Mouse (Mus musculus) hindbrain, embryonic 10.5 days (tissue): ENCODE data around the gene Tex35. TPM values are rescaled to one million over a fixed set of nuclear protein-coding genes. Genes with fewer than 3 reads are reported as not detected.
A peak's percentile ranks its signal among the peaks of the same experiment; 100 is the strongest.

Experiments
- DNase-seq: peaks from one replicate; pipeline ENCODE4 v3.0.0-alpha.2; 2017; ENCODE audit warnings: low spot score
- H3K27ac ChIP-seq: fragments of 300-500 bp; sonication (generic); 2 replicates; pipeline ENCODE4 v1.5.1; 2016; ENCODE audit warnings: mild to moderate bottlenecking, moderate library complexity
- H3K27me3 ChIP-seq: fragments of 300-500 bp; sonication (generic); 2 replicates; pipeline ENCODE4 v1.6.1; 2016; ENCODE audit warnings: mild to moderate bottlenecking; ENCODE audit not compliant: poor library complexity, insufficient read depth, severe bottlenecking
- H3K36me3 ChIP-seq: fragments of 300-500 bp; sonication (generic); 2 replicates; pipeline ENCODE4 v1.6.1; 2016; ENCODE audit warnings: mild to moderate bottlenecking, moderate library complexity
- H3K4me1 ChIP-seq: fragments of 300-500 bp; sonication (generic); replicated peaks from 2 replicates; pipeline ENCODE4 v1.6.1; 2016; ENCODE audit warnings: mild to moderate bottlenecking
- H3K4me3 ChIP-seq: fragments of 300-500 bp; sonication (generic); 2 replicates; pipeline ENCODE4 v1.5.1; 2016; ENCODE audit warnings: mild to moderate bottlenecking, moderate library complexity
- H3K9me3 ChIP-seq: fragments of 300-500 bp; sonication (generic); 2 replicates; pipeline ENCODE4 v1.6.1; 2016; ENCODE audit warnings: mild to moderate bottlenecking, moderate library complexity
- WGBS: fragments of 180-500 bp; shearing (Covaris S2); methylation state at CpG from one replicate; pipeline ENCODE4 v1.1.7; 2016; 5-methylcytosine and 5-hydroxymethylcytosine counted together
- polyA plus RNA-seq: library from polyadenylated mRNA; unstranded; fragments of >200 nt; fragmentation: Nextera tagmentation; extraction: Ambion mirVana; gene quantifications from 2 replicates; pipeline ENCODE4 v1.2.1, GENCODE M21; 2016

Tex35 gene
- polyA plus RNA-seq, 1 experiment from 2014 or later: not detected

- Histone ChIP-seq H3K9me3 (no peaks in the 10 kb centered on the region), H3K27ac (no peak overlapping the region), H3K27me3 (no peaks in the 10 kb centered on the region), H3K4me1 (0 out of 2 replicates have a peak, but pooled peaks cover 6% of the 10 kb centered on the region), H3K4me3 (no peak overlapping the region), H3K36me3 (no peaks in the 10 kb centered on the region)
- DNase-seq: no peak
- 82% methylated on average over 6 of the region's 6 CpGs for WGBS
Observed at GRCm38 (mm10) chr1:157110287-157110835, 1.9 kb upstream of the Tex35 start.

DNA sequence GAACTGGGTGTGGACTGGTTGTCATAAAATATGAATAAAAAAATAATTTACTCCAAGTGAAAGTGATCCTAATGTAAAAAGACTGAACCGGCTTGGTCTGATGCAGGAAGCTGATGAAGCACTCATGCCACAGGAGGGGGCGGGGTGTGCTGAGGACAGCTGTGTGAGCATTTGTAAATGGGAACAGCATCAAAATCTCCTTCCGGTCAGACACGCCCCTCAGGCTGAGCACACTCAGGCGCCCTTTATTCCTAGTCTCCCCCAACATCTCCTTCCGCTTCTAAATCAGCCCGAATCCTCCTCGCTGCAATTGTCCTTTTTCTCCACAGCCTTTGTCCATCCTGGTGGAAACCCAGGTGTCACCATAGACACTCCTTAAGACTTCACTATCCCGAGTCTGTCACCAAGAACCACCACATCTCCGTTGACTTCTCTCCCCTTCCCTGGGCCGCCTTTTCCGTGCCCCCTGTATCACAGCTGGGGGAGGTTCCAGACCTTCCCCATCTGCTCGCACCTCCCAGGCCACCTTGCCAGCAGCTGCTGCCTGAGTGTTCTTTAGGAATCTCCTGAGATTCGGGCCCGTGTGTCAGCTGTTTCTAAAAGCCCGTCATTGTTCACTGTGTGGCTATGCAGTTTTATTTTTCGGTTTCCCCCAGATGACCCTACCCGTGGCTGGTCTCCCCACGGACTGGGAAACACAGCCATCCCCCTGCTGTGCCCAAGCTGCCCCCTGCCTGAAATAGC, 7.2 kb downstream of the Tex35 start:
- peak; percentile 50 for DNase-seq
- no peaks in the 10 kb centered on the region for H3K9me3 ChIP-seq

DNA sequence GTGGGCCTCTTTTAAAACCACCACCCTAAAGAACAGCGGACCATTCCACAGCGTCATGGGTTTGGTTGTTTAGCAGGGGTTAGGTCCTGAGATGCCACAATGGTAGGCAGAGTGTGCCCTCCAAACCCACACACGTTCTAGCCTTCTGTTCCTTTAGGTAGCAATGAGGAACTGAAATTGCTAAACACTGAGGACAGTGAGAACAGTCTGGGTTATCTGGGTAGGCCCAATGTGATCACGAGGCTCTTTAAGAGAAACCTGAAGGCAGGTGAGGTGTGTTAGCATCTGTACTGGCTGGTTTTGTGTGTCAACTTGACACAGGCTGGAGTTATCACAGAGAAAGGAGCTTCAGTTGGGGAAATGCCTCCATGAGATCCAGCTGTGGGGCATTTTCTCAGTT, 12.9 kb downstream of the Tex35 start:
- Histone ChIP-seq H3K4me1 (peaks cover 2% of the 10 kb centered on the region; the same call in 1 of the 2 replicates), H3K27me3 (no peaks in the 10 kb centered on the region), H3K4me3 (no peak overlapping the region), H3K9me3 (no peaks in the 10 kb centered on the region), H3K36me3 (no peaks in the 10 kb centered on the region), H3K27ac (no peak overlapping the region)
- WGBS: 86% methylated on average over 4 of the region's 4 CpGs
- no peak for DNase-seq

More for the DNA sequence above, 7.2 kb downstream of the Tex35 start:
- no peaks in the 10 kb centered on the region for H3K27me3 ChIP-seq
- H3K4me3 ChIP-seq: peak overlapping the region; percentile 45
- H3K36me3 ChIP-seq: no peaks in the 10 kb centered on the region
- WGBS: 16% methylated on average over 19 of the region's 19 CpGs
- H3K4me1 ChIP-seq: peaks cover 17% of the 10 kb centered on the region
- H3K27ac ChIP-seq: peak overlapping the region; percentile 82

GRCm38 (mm10) chr1:157092622-157093021, 15.9 kb downstream of the Tex35 start:
- Histone ChIP-seq H3K4me3 (no peak overlapping the region), H3K27me3 (no peaks in the 10 kb centered on the region), H3K36me3 (no peaks in the 10 kb centered on the region), H3K27ac (no peak overlapping the region), H3K4me1 (no peaks in the 10 kb centered on the region), H3K9me3 (no peaks in the 10 kb centered on the region)
- 88% methylated on average over 1 of the region's 1 CpGs for WGBS
- no peak for DNase-seq

DNA sequence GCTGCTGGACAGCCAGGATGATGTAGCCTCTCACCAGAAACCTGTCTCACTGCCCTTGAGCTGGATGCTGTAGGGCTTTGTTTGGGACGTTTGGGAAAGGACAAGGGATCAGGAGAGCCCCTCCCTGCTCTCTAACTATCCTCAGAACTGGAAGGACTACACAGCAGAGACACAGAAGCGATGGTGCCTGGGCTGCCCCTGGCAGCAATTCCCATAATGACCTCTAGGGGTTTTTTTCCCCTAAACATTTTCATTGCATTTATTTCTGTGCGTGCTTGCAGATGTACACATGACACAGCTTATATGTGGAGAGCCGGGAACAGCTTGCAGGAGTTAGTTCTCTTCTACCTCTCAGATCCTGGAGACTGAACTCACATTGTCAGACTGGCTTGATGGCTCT, 16.3 kb downstream of the Tex35 start:
- H3K4me3 ChIP-seq: no peak overlapping the region
- DNase-seq: no peak
- H3K9me3 ChIP-seq: no peaks in the 10 kb centered on the region
- H3K4me1 ChIP-seq: no peaks in the 10 kb centered on the region
- H3K27me3 ChIP-seq: no peaks in the 10 kb centered on the region
- WGBS: 59% methylated on average over 4 of the region's 4 CpGs
- no peaks in the 10 kb centered on the region for H3K36me3 ChIP-seq
- H3K27ac ChIP-seq: no peak overlapping the region

- H3K4me3 ChIP-seq: no peak overlapping the region
- H3K27ac ChIP-seq: no peak overlapping the region
- no peak for DNase-seq
- no peaks in the 10 kb centered on the region for H3K36me3 ChIP-seq
- 75% methylated on average over 3 of the region's 3 CpGs for WGBS
- no peaks in the 10 kb centered on the region for H3K27me3 ChIP-seq
- H3K9me3 ChIP-seq: no peaks in the 10 kb centered on the region
- peaks cover 11% of the 10 kb centered on the region for H3K4me1 ChIP-seq
Observed at GRCm38 (mm10) chr1:157090835-157091234, 17.6 kb downstream of the Tex35 start.

DNA sequence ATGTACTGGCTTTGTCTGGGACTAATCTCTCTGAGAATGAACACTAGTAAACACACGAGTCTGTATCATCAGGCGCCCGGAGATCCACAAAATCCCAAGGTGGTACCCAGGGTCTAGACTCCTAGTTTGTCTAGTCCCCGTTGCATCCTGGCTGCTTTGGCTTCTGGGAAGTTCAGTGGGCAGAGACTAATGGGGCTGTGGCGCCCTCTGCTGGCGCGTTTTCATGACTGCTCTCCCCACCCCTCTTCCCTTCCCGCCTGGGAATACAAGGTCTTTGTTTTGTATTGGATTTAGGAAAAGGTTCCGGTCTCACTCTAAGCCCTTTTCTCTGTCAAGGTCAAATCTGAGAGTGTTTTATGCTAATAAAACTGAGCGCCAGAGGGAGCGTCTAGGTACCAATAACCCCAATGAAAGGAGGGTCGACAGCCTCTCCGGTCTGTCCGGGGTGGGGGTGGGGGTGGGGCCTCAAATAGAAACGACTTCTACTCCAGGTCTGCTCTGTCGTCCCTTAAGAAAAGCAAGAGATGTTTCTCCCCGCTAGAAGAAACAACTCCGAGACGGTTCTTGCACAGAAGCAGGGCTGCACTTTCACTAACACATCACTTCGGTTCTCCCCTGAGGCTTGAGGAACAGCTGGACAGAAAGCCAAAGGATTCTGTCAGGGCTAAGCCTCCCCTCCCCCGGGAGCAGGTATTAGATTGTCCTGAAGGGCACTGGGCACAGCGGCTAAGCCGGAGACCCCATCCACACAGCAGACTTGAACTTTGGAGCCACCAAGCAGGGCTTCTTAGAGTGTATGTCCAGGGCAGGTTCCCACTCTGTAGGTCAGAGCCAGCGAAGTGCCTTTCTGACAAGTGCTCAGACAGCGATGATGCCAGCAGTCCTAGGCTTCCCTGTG, 22.1 kb downstream of the Tex35 start:
- WGBS: 10% methylated on average over 25 of the region's 25 CpGs
- Histone ChIP-seq H3K36me3 (no peaks in the 10 kb centered on the region), H3K4me3 (peak overlapping the region; percentile 51), H3K27me3 (no peaks in the 10 kb centered on the region), H3K9me3 (no peaks in the 10 kb centered on the region), H3K4me1 (peaks cover 28% of the 10 kb centered on the region), H3K27ac (peak overlapping the region; percentile 89)
- DNase-seq: peak; percentile 82

DNA sequence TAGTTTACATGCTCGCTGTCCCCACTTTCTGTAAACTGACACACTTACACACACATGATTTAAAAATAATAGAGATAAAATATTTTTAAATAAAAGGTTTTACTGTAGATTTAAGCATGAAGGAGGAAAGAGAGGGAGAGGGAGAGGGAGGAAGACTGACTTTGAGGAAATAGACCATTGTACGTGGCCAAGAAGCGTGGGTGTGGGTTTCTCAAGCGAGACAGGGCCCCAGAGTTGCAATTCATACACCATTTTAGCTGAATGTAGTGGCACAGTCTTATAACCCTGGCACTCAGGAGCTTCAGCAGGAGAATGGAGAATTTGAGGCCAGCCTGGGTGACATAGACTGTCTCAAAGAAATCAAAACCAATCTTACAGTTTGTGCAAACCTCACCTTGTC, 25.5 kb downstream of the Tex35 start:
- 87% methylated on average over 4 of the region's 4 CpGs for WGBS
- Histone ChIP-seq H3K4me3 (no peak overlapping the region), H3K4me1 (peaks cover 56% of the 10 kb centered on the region)

DNA sequence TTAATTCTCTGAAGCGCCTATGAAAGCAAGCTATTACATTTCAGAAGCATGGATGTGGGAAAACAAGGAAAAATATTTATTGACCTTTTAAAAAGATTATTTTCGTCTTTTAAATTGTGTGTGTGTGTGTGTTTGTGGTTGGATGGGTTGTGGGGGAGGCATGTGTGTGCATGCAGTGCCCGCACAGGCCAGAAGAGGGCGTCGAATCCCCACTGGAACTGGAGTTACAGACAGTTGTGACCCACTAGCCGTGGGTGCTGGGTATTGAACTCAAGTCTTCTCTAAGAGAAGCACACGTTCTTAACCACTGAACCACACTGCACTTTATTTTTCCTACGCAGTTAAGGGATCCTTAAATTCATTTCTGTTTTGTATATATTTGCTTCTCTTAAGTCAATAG, 26.5 kb downstream of the Tex35 start:
- no peak for DNase-seq
- Histone ChIP-seq H3K4me3 (no peak overlapping the region), H3K27me3 (no peaks in the 10 kb centered on the region), H3K4me1 (peaks cover 60% of the 10 kb centered on the region), H3K27ac (no peak overlapping the region), H3K36me3 (no peaks in the 10 kb centered on the region), H3K9me3 (no peaks in the 10 kb centered on the region)
- 59% methylated on average over 8 of the region's 8 CpGs for WGBS

More for the DNA sequence above, 25.5 kb downstream of the Tex35 start:
- Histone ChIP-seq H3K27me3 (no peaks in the 10 kb centered on the region), H3K36me3 (no peaks in the 10 kb centered on the region), H3K9me3 (no peaks in the 10 kb centered on the region), H3K27ac (no peak overlapping the region)
- DNase-seq: no peak

GRCm38 (mm10) chr1:157081076-157081804, 27.2 kb downstream of the Tex35 start:
- Histone ChIP-seq H3K27me3 (no peaks in the 10 kb centered on the region), H3K9me3 (no peaks in the 10 kb centered on the region), H3K4me3 (no peak overlapping the region), H3K36me3 (no peaks in the 10 kb centered on the region), H3K27ac (peak overlapping the region; percentile 67), H3K4me1 (peaks cover 61% of the 10 kb centered on the region)
- 59% methylated on average over 15 of the region's 15 CpGs for WGBS
- DNase-seq: peak; percentile 59

DNA sequence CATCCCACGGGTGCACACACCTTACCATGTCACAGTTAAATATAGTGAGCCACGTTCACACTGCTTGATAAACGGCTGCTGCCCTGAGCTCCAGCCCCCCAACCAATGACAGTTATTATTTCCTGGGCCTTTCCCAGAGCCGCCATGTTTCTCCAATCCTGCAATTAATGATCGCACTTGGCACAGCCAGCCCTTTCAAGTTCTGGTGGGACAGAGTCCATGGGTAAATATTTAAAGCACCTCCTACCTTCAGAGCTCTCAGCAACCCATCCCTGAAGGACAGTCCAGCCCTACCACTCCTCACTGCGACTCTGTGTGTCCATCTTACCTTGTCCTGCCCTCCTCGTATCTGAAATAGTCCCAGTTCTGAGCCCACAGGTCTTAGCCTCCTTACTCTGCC, 28.4 kb downstream of the Tex35 start:
- no peaks in the 10 kb centered on the region for H3K9me3 ChIP-seq
- H3K4me1 ChIP-seq: peaks cover 61% of the 10 kb centered on the region
- WGBS: 76% methylated on average over 7 of the region's 7 CpGs
- H3K27me3 ChIP-seq: no peaks in the 10 kb centered on the region
- no peaks in the 10 kb centered on the region for H3K36me3 ChIP-seq
- H3K27ac ChIP-seq: peak overlapping the region; percentile 69
- H3K4me3 ChIP-seq: no peak overlapping the region
- no peak for DNase-seq

DNA sequence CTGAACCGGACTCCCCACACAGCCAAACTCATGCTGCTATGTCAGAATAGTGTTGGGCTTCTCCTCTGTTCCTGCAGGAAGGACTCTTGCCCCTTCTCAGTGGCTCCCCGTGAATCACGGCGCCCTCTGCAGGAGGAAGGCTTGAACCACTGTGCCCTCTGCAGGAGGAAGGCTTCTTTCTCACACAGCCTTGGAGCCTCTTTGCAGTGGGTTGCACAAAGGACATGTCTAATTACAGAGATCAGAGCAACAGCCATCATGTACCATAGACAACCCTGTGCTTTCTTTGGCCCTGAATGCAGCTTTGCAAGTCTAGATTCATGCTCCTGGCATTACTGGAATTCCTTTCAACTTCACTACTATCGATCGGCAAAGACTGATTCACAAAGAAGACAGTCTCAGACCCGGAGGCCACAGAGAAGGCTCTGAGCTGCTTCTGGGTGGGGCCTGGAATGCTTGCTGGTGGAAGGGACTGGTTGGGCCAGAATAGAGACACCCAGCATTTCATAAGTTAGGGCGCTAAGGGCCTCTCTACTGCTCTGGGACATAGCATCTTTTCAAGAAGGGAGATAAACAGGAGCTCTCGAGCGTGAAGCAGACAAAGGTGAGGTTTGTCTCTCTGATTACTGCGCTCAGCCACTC, 29.0 kb downstream of the Tex35 start:
- Histone ChIP-seq H3K27me3 (no peaks in the 10 kb centered on the region), H3K27ac (peak overlapping the region; percentile 69), H3K9me3 (no peaks in the 10 kb centered on the region), H3K36me3 (no peaks in the 10 kb centered on the region), H3K4me1 (peaks cover 62% of the 10 kb centered on the region), H3K4me3 (no peak overlapping the region)
- WGBS: 35% methylated on average over 11 of the region's 11 CpGs
- DNase-seq: peak; percentile 79
